Mouse (Mus musculus) left cerebral cortex, adult 6 months (tissue): Measurements from ENCODE around the gene Fermt3. TPM values are rescaled to one million over a fixed set of nuclear protein-coding genes. Genes with fewer than 3 reads are reported as not detected.

Experiments used
- long read RNA-seq, 2 experiments: library from polyadenylated mRNA; unstranded; transcript quantifications; one replicate each; pipeline ENCODE4 v2.0.0; 2019 to 2020
- polyA plus RNA-seq: library from polyadenylated mRNA; unstranded; fragments of <200 nt; fragmentation: Nextera tagmentation; gene quantifications from 2 replicates; pipeline ENCODE4 v1.2.3, GENCODE M21; 2021

Gene Fermt3
- 2.9 and 4.8 TPM in 2 replicates for polyA plus RNA-seq
- long read RNA-seq, experiment 1, transcript Fermt3-201 (15 exons, 2,587 nt) = major isoform, 10 of 25 reads
- long read RNA-seq, experiment 1, partial matches to known transcripts = 0 of 25 reads
- long read RNA-seq, experiment 1, other reads (novel, unspliced or antisense) = 14 of 25 reads
- long read RNA-seq, experiment 2, partial matches to known transcripts = 4 of 8 reads
- long read RNA-seq, experiment 2, other reads (novel, unspliced or antisense) = 2 of 8 reads

GRCm38 (mm10) chr19:7019191-7019590, at the start of gene Fermt3:
Gene Fermt3, minus strand, starts transcription at chr19:7019469.

GRCm38 (mm10) chr19:7056248-7057087, 37.2 kb upstream of the Fermt3 start, which contains the start of gene Macrod1:
Gene Macrod1, plus strand, starts transcription at chr19:7056810.

GRCm38 (mm10) chr19:7039841-7040636, 20.8 kb upstream of the Fermt3 start, which contains the start of gene Stip1:
Gene Stip1, minus strand, starts transcription at chr19:7039967.

GRCm38 (mm10) chr19:6996006-6996405, 23.3 kb downstream of the Fermt3 start, which contains the start of the genes Nudt22 and Trpt1:
Gene Nudt22, minus strand, starts transcription at chr19:6996117.
Gene Trpt1, plus strand, starts transcription at chr19:6996131.

GRCm38 (mm10) chr19:6992011-6992858, 27.0 kb downstream of the Fermt3 start, which contains the start of gene Dnajc4:
Gene Dnajc4, minus strand, starts transcription at chr19:6992572.

GRCm38 (mm10) chr19:6987061-6987903, 32.0 kb downstream of the Fermt3 start, which contains the start of gene Vegfb:
Gene Vegfb, minus strand, starts transcription at chr19:6987651.

GRCm38 (mm10) chr19:6980381-6981093, 38.7 kb downstream of the Fermt3 start, which contains the start of gene Fkbp2:
Gene Fkbp2, minus strand, starts transcription at chr19:6980501.

GRCm38 (mm10) chr19:6975537-6976521, 43.4 kb downstream of the Fermt3 start, which contains the start of gene Plcb3:
Gene Plcb3, minus strand, starts transcription at chr19:6976470.

GRCm38 (mm10) chr19:6974211-6975205, 44.8 kb downstream of the Fermt3 start, which contains the start of gene Ppp1r14b:
Gene Ppp1r14b, plus strand, starts transcription at chr19:6974968.

Other genes with a start within 250 kb of the Fermt3 start
- gene Rps6ka4, start 178.8 kb downstream of the Fermt3 start, polyA plus RNA-seq = 29.2 and 33.4 TPM in 2 replicates
- 0.15 and 0.80 TPM in 2 replicates for gene Ccdc88b, start 161.3 kb downstream of the Fermt3 start, polyA plus RNA-seq
- gene Trmt112, start 109.8 kb downstream of the Fermt3 start, polyA plus RNA-seq = 130 and 131 TPM in 2 replicates
- 727 and 767 TPM in 2 replicates for gene Prdx5, start 109.4 kb downstream of the Fermt3 start, polyA plus RNA-seq
- 4.4 and 13.7 TPM in 2 replicates for gene Esrra, start 97.7 kb downstream of the Fermt3 start, polyA plus RNA-seq
- gene Catsperz, start 94.1 kb downstream of the Fermt3 start, polyA plus RNA-seq = 7.9 and 8.4 TPM in 2 replicates
- gene Kcnk4, start 85.0 kb downstream of the Fermt3 start, polyA plus RNA-seq = 22.0 and 22.1 TPM in 2 replicates
- 53.8 and 57.4 TPM in 2 replicates for gene Bad, start 77.6 kb downstream of the Fermt3 start, polyA plus RNA-seq
- gene Gpr137, start 77.0 kb downstream of the Fermt3 start, polyA plus RNA-seq = 24.4 and 24.9 TPM in 2 replicates
- 13.6 and 46.9 TPM in 2 replicates for gene Ppp1r14b, start 44.5 kb downstream of the Fermt3 start, polyA plus RNA-seq
- 8.0 and 8.2 TPM in 2 replicates for gene Plcb3, start 43.0 kb downstream of the Fermt3 start, polyA plus RNA-seq
- gene Fkbp2, start 39.0 kb downstream of the Fermt3 start, polyA plus RNA-seq = 326 and 333 TPM in 2 replicates
- gene Vegfb, start 31.8 kb downstream of the Fermt3 start, polyA plus RNA-seq = 77.5 and 150 TPM in 2 replicates
- 24.3 and 28.0 TPM in 2 replicates for gene Dnajc4, start 26.9 kb downstream of the Fermt3 start, polyA plus RNA-seq
- gene Nudt22, start 23.4 kb downstream of the Fermt3 start, polyA plus RNA-seq = 15.8 and 19.0 TPM in 2 replicates
- gene Trpt1, start 23.3 kb downstream of the Fermt3 start, polyA plus RNA-seq = 22.6 and 27.5 TPM in 2 replicates
- gene Stip1, start 20.5 kb upstream of the Fermt3 start, polyA plus RNA-seq = 109 and 125 TPM in 2 replicates
- gene Macrod1, start 37.3 kb upstream of the Fermt3 start, polyA plus RNA-seq = 1.6 and 22.1 TPM in 2 replicates
- 5.4 and 6.6 TPM in 2 replicates for gene Flrt1, start 86.3 kb upstream of the Fermt3 start, polyA plus RNA-seq
- gene Otub1, start 186.8 kb upstream of the Fermt3 start, polyA plus RNA-seq = 674 and 694 TPM in 2 replicates
- gene Cox8a, start 198.1 kb upstream of the Fermt3 start, polyA plus RNA-seq = 7,187 and 8,116 TPM in 2 replicates
- 9.4 and 11.2 TPM in 2 replicates for gene Naa40, start 221.7 kb upstream of the Fermt3 start, polyA plus RNA-seq
- 1.3 and 3.4 TPM in 2 replicates for gene Rcor2, start 247.9 kb upstream of the Fermt3 start, polyA plus RNA-seq